Mouse (Mus musculus) MN1 (cell line): ENCODE measurements around the gene Lst1.

Experiments used
- DNase-seq: peaks from one replicate; pipeline ENCODE4 v3.0.0-alpha.2; 2016; ENCODE audit warnings: low spot score

Lst1 gene

DNA sequence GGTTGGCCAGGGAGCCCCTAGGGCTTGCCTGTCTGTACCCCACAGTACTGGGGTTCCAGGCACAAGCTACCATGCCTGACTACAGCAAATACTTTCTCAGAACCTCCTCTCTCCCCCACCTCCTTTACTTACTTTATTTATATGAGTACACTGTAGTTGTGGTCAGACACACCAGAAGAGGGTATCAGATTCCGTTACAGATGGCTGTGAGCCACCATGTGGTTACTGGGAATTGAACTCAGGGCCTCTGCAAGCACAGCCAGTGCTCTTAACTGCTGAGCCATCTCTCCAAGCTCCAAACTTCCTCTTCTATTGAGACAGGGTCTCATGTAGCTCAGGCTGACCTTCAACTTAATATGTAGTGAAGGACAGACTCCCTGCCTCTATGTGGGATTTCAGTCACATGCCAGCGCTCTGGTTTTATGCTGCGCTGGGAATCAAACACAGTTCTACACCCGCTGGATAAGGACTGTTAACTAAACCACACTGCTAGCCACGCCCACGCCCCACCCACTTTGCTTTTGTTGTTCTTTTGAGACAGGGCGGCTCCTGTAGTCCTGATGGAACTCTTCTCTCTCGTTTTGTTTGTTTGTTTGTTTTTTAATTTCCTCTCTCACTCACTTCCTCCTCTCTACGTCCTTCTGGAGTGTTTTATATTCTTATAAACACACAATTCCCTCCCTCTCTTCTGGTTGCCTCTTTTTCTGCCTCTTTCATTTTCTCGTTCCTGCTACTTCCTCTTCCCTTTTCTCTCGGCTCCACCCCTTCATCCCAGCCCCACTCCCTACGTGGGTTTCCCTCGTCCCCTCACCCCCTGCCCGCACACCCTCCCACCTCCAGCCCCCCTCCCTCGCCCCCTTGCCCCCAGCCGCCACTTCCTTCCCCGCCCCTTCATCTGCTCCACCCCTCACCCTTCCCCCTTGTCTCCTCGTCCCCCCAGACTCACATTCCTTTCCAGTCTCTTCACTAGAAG is 2.3 kb downstream of the Lst1 start:
- DNase-seq: peak; percentile 68

DNA sequence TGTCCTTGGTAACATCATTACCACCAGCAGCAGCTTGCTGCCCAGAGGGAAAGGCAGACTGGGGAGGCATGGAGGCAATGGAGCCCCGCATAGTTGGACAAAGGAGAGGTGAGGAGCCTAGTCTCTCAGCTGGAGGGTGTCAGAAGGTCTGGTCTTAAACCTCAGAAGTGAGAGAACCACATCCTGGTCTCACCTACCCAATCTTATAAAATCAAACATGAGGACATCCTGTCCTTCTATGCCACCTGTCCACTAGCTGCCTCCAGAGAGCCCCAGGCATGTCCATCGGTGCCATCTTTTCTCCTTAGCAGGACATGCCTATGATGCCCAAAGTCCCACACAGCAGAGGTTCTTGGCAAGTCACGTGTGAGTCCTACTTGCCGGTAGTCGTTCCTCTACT is 8.1 kb downstream of the Lst1 start:
- no peak for DNase-seq

DNA sequence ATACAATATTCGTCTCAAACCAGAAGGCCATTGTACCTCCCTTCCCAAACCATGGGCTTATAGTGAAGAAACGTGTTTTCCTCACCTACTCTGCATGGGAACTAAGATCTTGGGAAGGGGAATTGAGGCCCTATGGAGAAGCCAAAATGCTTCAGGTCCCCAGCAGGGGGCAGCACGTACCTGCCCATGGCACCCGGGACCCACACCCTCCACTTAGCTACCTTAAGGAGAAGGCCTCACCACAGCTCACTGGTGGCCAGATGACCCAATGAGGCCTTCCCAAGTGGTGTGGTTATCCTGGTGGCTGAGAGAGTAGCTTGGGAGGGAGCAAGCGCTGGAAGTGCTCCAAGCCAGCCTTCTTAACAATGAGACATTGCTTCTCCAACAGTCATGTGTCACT is 9.7 kb downstream of the Lst1 start:
- peak; percentile 81 for DNase-seq

DNA sequence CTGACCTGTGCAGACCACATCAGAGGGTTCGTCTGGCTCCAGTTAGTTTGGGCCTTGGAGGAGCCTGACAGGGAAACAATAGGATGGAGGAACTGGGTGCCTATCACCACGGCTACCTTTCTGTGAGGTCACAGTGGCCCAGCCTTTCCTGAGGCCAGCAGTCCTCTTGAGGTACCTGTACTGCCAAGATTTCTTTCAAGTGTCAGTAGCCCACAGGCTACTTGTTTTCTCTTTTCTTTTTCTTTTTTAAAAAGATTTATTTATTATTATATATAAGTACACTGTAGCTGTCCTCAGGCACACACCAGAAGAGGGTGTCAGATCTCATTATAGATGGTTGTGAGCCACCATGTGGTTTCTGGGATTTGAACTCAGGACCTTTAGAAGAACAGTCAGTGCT is 12.3 kb downstream of the Lst1 start, which contains the start of gene Aif1:
TSS of gene Aif1 (minus strand) at position 101 of the 400 bp plus-strand sequence.
- DNase-seq: no peak

DNA sequence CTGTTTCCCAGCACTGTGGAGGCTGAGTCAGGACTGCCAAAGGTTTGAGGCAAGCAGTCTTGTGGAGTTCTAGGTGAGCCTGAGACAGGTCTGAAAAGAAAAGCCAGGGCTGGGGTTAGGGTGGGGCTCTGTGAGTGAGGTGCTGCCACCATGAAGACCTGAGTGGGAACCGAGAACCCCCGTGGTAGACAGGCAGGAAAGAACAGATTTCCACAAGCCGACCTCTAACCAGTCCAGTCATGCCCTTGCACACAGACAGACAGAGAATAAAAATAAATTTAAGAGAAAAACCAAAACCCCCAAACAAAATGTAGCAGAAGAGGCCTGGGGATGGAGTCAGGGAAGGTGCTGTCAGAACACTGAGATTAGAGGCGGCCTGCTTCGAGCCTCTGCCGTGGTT is 12.9 kb downstream of the Lst1 start:
- DNase-seq: no peak

DNA sequence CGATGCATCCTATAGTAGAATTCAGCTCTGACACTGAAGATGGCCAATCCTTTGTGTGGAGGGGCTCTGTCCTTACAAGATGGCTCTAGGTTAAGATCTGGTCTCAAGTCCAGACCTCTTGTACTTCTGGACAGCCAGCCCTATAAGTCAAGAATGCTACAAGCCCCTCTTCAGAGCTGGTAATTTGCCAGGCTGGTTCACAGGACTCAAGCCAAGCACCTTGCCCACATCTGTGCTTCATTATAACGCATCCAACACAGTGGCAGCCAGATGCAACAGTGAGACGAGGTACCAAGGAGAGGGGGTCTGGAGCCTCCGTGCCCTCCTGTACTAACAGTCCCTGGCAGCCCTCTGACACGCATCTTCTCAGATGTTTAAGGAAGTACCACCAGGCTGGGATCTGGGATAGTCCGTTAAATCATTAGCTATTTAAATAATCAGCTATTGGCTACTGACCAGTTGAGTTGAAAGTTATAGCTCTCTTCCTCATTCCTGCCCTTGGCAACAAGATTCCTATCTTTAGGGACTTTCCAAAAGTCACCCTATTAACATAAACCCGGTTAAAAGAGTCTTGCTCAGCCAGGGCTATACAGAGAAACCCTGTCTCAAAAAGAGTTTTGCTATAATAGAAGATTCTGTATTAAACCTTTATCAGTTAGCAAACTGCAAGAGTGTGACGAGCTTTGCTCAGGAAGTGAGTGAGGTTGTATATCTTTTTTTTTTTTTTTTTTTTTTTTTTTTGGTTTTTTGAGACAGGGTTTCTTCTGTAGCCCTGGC is 13.8 kb downstream of the Lst1 start:
- no peak for DNase-seq

DNA sequence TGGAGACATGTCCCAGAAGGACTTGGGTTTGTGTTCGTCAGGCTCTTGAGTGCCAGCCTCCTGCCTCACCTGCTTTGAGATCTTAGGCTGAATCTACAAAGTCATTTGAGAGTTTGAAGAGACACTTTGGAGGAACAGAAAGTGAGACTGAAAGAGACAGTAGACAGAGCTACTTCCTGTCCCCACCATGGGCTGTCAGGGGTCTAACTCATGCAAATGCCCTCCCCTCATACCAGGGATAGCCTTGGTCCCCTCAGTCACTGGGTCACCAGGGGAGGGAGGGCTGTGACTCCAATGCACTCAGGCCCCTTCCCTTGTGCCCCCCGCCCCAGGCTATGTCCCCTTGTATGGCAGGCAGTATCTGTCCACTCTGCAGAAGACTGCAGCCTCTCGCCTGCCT is 14.9 kb downstream of the Lst1 start:
- no peak for DNase-seq

DNA sequence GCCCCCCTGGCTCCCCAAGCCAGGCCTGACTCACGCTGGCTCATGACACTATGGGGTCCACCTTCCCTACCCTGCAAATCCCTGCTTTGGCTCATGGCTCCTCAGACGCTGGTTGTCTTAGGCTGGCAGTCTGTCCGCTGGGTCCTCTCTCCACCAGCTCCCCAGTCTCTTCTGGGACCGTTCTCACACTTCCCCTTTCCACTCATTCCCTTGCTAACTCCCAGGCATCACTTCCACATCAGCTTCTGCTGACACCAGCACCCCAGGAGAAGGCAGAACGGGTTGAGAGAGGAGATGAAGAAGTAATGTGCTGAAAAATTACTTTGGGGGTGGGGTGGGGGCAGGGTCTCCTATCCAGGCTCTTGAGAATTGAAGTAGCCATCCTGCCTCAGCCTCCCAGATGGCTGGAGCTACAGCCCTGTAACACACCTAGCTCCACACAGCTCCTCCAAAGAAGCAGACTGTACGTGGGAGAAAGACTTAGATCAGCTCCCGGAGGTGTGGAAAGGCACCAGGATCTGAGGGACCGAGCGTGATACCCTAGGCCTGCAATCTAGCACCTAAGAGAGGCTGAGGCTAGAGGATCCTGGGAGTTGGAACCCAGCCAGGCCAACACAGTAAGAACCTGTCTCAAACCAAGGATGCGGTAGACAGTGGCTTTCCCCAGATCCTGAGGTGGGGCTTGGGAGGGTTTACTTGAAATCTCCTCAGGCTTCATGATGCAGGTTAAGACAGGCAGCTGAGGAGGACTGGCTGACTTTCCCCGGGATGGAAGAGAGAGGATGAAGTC is 15.6 kb downstream of the Lst1 start:
- DNase-seq: no peak

DNA sequence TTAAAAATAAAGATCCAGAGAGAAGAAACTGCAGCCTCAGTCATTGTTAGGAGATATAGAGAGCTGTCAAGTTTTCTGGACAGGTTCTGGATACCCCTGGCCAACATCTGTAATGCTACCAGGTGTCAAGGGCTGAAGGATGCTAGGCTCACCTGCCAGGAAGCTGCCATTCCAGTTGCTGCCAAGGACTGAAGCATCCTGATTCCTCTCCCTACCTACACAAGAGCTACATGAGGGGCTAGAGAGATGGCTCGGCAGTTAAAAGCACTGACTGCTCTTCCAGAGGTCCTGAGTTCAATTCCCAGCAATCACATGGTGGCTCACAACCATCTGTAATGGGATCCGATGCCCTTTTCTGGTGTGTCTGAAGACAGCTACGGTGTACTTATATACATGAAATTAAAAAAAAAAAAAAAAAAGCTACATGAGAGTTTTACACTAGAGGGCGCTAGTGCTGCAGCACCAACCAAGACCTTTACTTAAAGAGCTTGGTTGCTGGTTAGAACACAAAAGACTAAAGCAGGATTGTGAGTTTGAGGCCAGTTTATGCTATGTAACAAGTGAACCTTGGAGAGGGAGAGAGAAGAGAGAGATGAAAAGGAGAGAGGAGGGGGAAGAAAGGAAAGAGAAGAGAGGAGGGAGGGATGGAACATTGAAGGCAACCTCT is 19.6 kb downstream of the Lst1 start:
- peak; percentile 88 for DNase-seq

DNA sequence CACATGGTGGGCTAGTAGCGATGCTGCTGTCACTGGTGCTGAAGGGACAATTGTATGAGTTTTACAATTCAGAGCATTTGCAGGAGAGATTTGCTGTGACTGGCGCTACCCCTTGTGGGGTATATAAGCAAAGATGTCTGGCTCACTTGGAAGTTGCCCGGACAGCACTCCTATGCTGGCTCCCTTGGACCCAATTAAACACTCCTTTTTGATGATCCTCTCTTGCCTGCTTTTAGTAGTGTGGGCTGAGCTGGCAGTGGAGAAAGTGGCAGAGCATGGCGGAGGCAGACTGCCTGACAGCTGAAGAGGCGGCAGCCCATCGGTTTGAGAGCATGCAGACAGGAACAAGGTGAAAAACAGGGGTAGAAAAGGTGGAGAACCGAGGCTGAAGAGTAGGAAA is 20.4 kb downstream of the Lst1 start:
- no peak for DNase-seq

DNA sequence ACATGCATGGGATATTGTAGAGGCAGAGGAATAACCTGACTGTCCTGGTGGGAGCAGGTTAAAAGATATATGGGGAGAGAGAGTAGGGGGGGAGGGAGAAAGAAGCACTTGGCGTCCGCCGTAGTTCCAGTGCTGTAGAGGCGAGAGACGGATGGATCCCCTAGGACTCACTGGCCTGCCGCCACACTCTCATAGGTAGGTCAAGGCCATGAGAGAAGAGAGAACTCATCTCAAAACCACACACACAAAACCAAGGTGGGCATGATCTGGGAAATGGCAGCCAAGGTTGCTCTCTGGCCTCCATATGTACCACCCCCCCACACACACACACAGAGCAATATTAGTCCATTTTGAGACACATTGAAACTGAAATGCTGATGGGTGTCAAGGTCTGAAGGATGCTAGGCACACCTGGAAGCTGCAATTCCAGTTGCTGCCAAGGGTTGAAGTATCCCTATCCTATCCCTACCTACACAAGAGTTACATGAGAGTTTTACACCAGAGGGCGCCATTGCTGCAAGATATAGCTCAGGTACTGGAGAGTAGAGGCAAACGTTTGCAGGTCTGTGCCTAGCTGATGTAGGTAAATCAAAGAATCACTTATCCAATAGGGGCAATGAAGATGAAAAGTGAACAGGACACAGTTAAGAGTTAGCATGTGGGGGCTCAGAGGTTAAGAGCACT is 21.7 kb downstream of the Lst1 start:
- peak; percentile 87 for DNase-seq

DNA sequence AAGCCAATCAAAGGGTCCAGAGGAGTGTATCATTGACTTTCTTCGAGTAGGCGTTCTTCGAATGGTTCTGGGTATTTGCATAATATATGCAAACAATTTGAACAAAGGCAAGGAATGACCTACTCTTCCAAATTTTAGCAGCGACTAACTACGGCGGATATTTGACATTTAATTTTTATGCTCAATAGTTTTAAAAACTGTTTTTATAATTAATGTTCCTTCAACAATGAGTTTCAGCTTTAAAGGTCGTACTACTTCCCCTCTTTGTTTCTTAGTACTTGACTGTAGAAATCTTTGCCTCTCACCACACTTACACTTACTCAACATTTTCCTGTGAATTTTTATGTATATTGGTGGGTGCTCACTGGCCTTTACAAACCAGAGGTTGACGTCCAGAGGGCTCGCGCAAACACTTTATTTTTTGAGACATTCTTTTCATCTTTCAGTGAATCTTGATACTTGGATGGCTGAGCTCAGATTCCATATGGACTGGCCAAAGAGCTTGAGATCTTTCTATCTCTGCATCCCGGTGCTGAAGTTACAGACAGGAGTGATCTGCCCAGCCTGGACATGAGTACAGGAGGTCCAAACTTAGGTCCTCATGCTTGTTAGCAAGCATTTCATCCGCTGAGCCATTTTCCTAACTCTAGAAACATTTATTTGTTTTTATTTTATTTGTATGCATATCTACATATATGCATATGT is 22.6 kb downstream of the Lst1 start:
- DNase-seq: no peak

DNA sequence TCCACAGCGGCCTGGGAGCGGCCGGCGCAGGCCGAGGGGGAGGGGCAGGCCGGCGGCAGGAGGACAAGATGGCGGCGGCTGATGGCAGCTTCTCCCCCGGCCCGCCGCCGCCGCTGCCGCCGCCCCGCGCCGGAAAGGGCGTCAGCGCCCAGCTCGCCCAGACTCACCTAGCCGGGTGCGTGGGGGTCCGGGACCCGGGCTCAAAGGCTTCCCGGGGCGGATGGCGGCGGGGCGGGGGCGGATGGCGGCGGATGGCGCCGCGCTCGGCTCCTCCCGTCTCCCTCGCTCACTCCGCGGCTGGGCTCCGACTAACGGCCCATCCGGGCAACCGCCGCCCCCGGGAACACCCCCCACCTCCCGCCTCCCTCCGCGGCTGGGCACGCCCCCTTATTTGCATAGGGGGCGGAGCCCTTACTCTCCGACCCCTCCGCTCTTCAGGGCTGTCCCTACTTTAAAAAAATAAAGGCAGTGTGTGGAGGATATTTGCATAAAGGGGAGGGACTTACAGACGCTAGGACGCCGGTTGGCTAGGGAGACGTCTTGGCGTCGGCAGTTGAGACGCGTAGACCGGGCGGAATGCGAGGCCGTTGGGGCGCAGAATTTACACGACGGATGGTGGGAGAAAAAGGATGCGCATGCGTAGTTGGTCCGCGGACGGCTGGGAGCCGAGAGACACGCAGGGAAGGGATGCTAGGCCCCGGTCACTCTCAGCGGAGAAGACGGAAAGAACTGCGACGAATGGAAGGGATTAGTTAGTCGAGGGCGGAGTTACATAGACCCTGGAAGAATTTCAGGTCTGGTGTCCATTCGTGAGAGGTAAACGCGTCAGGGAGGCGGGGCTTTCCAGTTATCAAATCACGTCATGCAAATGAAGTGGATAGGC is 23.4 kb downstream of the Lst1 start, which contains the start of gene Prrc2a:
TSS of gene Prrc2a (minus strand) at position 330 of the 883 bp plus-strand sequence.
- DNase-seq: peak; percentile 99

DNA sequence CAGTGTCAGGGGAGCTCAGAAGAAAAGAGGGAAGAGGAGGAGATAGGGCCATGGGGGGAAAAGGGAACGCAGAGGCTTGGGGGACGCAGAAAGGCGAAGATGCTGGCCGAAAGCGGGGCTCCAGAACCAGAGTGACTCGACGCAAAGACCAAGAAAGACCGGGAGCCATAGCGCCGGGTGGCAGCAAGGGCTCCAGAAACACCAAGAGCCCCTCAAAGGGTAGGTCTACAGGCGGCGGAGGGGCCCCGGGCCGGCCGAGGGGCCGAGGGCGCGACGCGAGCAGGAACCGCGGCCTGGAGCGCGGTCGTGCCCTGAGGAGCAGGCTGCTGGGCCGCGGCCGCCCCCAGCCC is 24.0 kb downstream of the Lst1 start:
- DNase-seq: no peak

DNA sequence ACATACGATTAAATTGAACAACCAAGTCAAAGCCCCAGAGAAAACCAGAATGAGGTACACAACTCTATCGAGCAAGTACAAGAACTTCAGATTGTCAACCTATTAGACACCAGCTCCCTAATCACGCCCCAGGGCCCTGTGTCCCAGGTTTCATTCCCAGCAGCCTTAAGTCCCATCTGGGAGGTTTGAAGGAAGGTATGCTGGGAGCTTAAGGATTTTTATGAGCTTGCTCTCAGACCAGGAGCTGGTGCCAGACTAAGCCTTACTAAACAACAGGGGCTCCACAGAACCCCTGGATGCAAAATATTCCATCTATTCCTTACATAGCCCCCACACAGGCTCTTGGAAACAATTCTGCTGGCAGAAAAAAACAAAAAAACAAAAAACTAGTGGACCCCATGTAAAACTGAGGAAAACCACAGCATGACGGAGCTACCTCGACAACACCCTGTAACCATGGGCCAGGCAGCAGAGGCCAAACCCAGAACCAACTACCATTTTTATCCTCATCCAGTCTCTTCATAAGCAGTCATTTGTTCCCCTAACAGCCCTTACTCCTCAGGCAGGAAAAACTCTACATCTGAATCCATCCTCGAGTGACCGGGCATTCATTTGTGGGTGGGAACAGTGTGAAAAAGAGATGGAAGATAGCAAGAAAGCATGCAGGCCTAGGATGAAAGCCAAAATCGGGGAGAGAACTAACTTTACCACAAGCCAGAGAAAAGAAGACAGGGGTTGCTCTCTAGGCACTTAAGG is 24.7 kb downstream of the Lst1 start:
- no peak for DNase-seq

DNA sequence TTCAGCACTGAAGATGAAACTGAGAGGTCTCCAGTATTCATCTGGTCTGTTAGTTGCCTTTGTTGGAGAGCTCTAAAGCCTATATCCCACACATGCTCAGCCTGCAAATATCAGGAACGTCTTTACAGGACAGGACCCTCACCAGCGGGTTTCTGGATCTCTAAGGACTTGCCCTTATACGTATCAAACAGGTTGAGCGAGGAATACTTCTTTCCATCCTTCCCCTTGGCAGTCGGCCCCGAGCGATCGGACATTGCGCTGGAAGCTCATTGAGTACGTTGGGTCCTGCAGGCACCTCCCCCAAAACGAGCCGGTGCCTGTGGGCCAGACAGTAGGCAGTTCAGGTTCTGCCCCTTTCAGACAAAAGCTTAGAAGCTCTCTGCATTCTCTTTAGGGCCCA is 25.5 kb downstream of the Lst1 start:
- no peak for DNase-seq

DNA sequence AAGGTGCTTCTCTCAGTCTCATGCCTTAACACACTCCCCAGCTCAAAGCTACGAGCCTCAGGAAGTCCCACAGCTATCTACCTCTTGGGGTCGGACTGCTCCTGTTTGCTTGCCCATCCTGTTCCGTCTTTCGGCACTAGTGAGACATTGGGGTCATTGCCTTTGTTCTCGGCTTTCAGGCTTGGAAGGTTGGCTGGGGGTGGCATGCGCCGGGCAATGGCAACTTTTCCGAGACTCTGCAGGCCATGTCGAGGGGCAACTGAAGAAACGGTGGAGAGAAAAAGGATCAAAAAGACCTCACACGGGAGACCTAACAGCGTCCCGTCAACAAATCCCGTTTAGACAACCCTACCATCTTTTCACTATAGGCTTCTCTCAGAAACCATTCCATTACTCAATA is 26.1 kb downstream of the Lst1 start:
- no peak for DNase-seq

DNA sequence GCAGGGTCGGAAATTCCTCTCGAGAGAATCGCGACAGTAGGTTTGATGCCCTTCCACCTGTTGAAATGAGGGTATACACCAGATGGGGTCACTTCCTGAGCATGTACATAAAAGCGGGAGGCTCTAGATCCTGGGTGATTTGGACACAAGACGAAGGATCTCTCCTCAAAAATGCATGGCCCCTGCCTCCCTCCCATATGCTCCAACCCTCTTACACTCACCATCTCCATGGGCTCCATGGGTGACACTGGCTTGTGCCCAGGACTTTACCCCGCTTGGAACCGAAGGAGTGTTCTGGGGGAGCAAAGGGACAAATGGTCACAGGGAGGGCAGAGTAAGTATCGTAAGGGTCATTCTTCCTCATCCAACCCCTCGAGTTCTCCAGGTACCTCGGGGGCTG is 26.8 kb downstream of the Lst1 start:
- no peak for DNase-seq

DNA sequence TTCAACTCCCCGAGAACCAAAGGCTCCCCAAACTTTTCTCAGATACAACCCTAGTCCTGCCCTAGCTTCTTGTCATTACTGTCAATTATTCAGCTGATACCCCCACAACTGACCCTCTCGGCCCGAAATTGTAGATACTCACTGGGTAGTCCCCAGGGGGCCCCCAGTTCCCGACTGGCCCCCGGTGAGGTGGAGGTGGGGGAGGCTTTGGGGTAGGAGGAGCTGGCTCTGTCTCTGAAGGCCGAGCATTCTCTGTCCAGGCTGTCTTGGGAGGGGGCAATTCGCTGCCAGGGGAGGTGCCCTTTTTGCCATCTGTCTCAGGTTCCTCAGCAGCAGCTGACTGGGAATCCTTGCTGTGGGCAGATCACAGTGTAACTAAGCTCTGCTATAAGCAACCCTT is 28.6 kb downstream of the Lst1 start:
- no peak for DNase-seq
